Mouse (Mus musculus) limb, embryonic 11.5 days (tissue): ENCODE measurements around the gene Itih5. TPM values are rescaled to one million over a fixed set of nuclear protein-coding genes. Genes with fewer than 3 reads are reported as not detected.

Experiments
- ATAC-seq: fragments of 200-750 bp; cut with Nextera tagmentation; 2 replicates; pipeline ENCODE4 v1.8.0; 2017; ENCODE audit warnings: low read depth; ENCODE audit not compliant: insufficient number of reproducible peaks, low FRiP score, low TSS enrichment
- DNase-seq: peaks from one replicate; pipeline ENCODE4 v3.0.0-alpha.2; 2015; ENCODE audit warnings: low spot score
- H3K27ac ChIP-seq: fragments of 300-500 bp; sonication (generic); replicated peaks from 2 replicates; pipeline ENCODE4 v1.5.1; 2014; ENCODE audit warnings: low read depth, mild to moderate bottlenecking, low read length
- H3K27me3 ChIP-seq: fragments of 300-500 bp; sonication (generic); 2 replicates; pipeline ENCODE4 v1.6.1; 2014; ENCODE audit warnings: mild to moderate bottlenecking, low read length, mixed read lengths; ENCODE audit not compliant: control insufficient read depth, insufficient read depth
- H3K36me3 ChIP-seq: fragments of 300-500 bp; sonication (generic); 2 replicates; pipeline ENCODE4 v1.6.1; 2014; ENCODE audit warnings: mild to moderate bottlenecking, low read length, moderate library complexity, mixed read lengths; ENCODE audit not compliant: control insufficient read depth, insufficient read depth
- H3K4me1 ChIP-seq: fragments of 300-500 bp; sonication (generic); 2 replicates; pipeline ENCODE4 v1.6.1; 2014; ENCODE audit warnings: low read length, mixed read lengths; ENCODE audit not compliant: control insufficient read depth, insufficient read depth
- H3K4me2 ChIP-seq: fragments of 300-500 bp; sonication (generic); 2 replicates; pipeline ENCODE4 v1.6.1; 2014; ENCODE audit warnings: low read depth, mild to moderate bottlenecking, moderate library complexity; ENCODE audit not compliant: severe bottlenecking
- H3K4me3 ChIP-seq: fragments of 300-500 bp; sonication (generic); 2 replicates; pipeline ENCODE4 v1.5.1; 2014; ENCODE audit warnings: low read depth, low read length
- H3K9ac ChIP-seq: fragments of 300-500 bp; sonication (generic); 2 replicates; pipeline ENCODE4 v1.6.1; 2014; ENCODE audit warnings: mild to moderate bottlenecking, low read length
- H3K9me3 ChIP-seq: fragments of 300-500 bp; sonication (generic); 2 replicates; pipeline ENCODE4 v1.6.1; 2016; ENCODE audit warnings: low read length; ENCODE audit not compliant: control insufficient read depth
- WGBS: fragments of 180-500 bp; shearing (Covaris S2); extraction: QIAGEN DNeasy Blood & Tissue Kit; methylation state at CpG from one replicate; pipeline ENCODE4 v1.1.7; 2014; 5-methylcytosine and 5-hydroxymethylcytosine counted together
- polyA plus RNA-seq: library from polyadenylated mRNA; unstranded; fragments of >200 nt; fragmentation: Nextera tagmentation; extraction: Ambion mirVana; gene quantifications from 2 replicates; pipeline ENCODE4 v1.2.1, GENCODE M21; 2014

Itih5 gene
- polyA plus RNA-seq, 1 experiment from 2014 or later, result 2.0 TPM

DNA sequence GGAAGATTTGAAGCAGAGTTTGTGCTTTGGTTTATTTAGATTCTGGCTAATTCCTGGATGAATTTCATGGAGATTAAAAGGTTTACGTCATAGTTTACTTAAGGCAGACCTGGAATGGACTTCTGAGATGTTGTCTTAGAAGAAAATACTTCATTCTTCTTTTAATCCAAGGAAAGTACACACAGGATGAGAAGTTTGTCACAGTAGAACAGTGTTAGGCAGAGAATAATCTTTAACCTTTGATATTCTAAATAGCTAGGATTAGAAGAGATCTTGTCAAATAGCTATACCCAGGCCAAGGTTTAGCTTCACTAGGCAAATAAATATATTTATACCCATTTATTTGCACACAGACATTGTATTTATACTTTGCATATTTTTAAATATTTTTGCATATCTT is 73.5 kb downstream of the Itih5 start:
- DNase-seq (no peak), ATAC-seq (no peak)
- Histone ChIP-seq H3K36me3 (no peaks in the 10 kb centered on the region), H3K4me2 (no peak overlapping the region), H3K9ac (no peak overlapping the region), H3K27ac (no peak overlapping the region), H3K27me3 (no peaks in the 10 kb centered on the region), H3K4me3 (no peak overlapping the region), H3K4me1 (no peaks in the 10 kb centered on the region), H3K9me3 (no peaks in the 10 kb centered on the region)
- WGBS, result 91% methylated on average over 1 of the region's 1 CpGs

DNA sequence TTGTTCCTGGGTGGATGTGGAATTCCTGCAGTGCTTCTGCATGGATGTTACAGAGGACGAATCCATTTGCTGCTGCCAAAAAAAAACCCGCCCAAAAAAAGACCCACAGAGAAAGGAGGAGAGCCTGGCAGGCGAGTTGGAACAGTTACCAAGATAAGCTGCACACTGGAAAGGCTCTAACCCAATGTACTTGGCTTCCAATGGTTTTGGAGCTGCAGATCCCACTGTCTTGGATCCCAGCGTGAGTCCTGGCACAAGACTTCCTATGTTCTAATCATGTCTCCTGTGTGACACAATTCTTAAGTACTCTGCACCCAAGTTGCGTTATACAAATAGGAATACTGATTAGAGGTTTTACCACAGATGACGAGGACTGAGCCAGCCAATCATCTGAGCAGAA is 78.6 kb downstream of the Itih5 start:
- Histone ChIP-seq H3K9ac (no peak overlapping the region), H3K4me1 (no peaks in the 10 kb centered on the region), H3K4me2 (no peak overlapping the region), H3K9me3 (no peaks in the 10 kb centered on the region), H3K27me3 (no peaks in the 10 kb centered on the region), H3K27ac (no peak overlapping the region), H3K4me3 (no peak overlapping the region), H3K36me3 (no peaks in the 10 kb centered on the region)
- ATAC-seq (no peak), DNase-seq (no peak)
- WGBS, result 76% methylated on average over 6 of the region's 6 CpGs

GRCm38 (mm10) chr2:10236554-10236953 is 83.2 kb downstream of the Itih5 start:
- Histone ChIP-seq H3K27ac (no peak overlapping the region), H3K27me3 (no peaks in the 10 kb centered on the region), H3K4me3 (no peak overlapping the region), H3K4me1 (no peaks in the 10 kb centered on the region), H3K9ac (no peak overlapping the region), H3K4me2 (no peak overlapping the region), H3K9me3 (no peaks in the 10 kb centered on the region), H3K36me3 (no peaks in the 10 kb centered on the region)
- WGBS, result 88% methylated on average over 2 of the region's 2 CpGs
- no peak for DNase-seq
- no peak for ATAC-seq

GRCm38 (mm10) chr2:10242970-10243369 is 89.6 kb downstream of the Itih5 start:
- Histone ChIP-seq H3K27me3 (no peaks in the 10 kb centered on the region), H3K27ac (no peak overlapping the region), H3K4me2 (no peak overlapping the region), H3K36me3 (no peaks in the 10 kb centered on the region), H3K9me3 (no peaks in the 10 kb centered on the region), H3K4me3 (no peak overlapping the region), H3K9ac (no peak overlapping the region), H3K4me1 (no peaks in the 10 kb centered on the region)
- WGBS, result 19% methylated on average over 9 of the region's 9 CpGs
- DNase-seq (no peak), ATAC-seq (no peak)

DNA sequence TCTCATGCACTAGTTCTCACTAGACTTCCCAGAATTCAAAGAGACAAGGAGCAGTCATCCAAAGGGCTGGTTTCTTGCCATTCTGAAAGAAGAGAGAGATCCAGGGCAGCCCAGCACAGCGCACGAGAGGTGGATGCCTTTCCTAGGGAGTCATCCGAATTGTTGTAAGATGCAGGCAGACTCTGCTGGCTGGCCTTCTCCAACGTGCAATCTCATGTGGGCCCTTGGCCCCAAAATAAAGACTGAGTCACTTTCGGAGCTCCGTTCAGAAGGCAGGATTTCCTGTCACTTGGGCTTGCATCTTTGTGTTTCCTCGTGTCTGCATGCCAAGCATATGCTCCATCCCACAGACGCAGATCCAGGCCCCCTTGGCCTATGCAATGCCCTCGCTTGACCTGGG is 97.1 kb downstream of the Itih5 start:
- no peak overlapping the region for H3K4me2 ChIP-seq
- H3K27ac ChIP-seq, result no peak overlapping the region
- ATAC-seq (no peak), DNase-seq (no peak)
- H3K4me1 ChIP-seq, result no peaks in the 10 kb centered on the region
- H3K36me3 ChIP-seq, result no peaks in the 10 kb centered on the region
- no peaks in the 10 kb centered on the region for H3K9me3 ChIP-seq
- no peak overlapping the region for H3K9ac ChIP-seq
- H3K27me3 ChIP-seq, result no peaks in the 10 kb centered on the region
- no peak overlapping the region for H3K4me3 ChIP-seq
- 87% methylated on average over 9 of the region's 9 CpGs for WGBS

DNA sequence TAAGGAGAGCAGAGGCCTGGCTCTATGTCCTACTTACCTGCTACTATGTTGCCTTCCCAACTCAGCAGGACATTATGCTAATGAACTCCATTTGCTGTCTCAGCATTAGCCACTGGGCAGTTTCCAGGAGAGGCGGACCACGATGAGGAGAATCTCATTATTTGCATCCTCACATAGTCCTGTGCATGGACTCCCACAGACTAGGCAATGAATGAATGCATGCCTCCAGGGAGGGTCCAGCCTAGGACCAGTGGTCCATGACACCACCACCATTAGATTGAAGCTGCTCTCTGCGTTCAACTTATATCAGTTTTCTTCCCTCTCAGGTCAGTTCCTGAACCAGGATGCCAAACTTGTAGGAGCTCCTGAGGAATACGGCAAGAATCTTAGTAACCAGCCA is 97.6 kb downstream of the Itih5 start:
- H3K27ac ChIP-seq, result no peak overlapping the region
- H3K4me3 ChIP-seq, result no peak overlapping the region
- no peaks in the 10 kb centered on the region for H3K9me3 ChIP-seq
- 72% methylated on average over 4 of the region's 4 CpGs for WGBS
- H3K36me3 ChIP-seq, result no peaks in the 10 kb centered on the region
- no peak overlapping the region for H3K9ac ChIP-seq
- no peak overlapping the region for H3K4me2 ChIP-seq
- H3K27me3 ChIP-seq, result no peaks in the 10 kb centered on the region
- DNase-seq (no peak), ATAC-seq (no peak)
- H3K4me1 ChIP-seq, result no peaks in the 10 kb centered on the region

- Histone ChIP-seq H3K9me3 (no peaks in the 10 kb centered on the region), H3K36me3 (no peaks in the 10 kb centered on the region), H3K4me1 (no peaks in the 10 kb centered on the region), H3K4me2 (no peak overlapping the region), H3K9ac (no peak overlapping the region), H3K4me3 (no peak overlapping the region), H3K27ac (no peak overlapping the region), H3K27me3 (no peaks in the 10 kb centered on the region)
- 90% methylated on average over 9 of the region's 9 CpGs for WGBS
- no peak for ATAC-seq
- DNase-seq, result no peak
Observed at GRCm38 (mm10) chr2:10251466-10251865, 98.1 kb downstream of the Itih5 start.

DNA sequence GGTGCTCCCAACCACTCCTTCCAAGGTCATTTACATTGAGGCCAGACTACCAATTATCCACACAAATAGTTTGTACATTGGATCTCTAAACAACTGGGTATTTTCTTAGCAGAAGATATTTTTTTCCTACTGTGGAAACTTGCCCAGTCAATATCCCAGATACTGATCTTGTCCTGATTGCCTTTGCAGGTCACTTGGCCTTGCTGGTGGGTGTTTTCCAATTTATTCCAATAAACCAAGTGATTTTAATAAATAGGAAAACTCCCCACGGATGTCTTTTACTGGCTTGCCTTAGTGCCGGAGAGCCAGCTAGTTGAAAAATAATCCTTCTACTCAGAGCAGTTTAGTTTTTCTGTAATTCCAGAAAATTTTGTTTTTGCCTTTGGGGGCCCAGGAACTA is 98.6 kb downstream of the Itih5 start:
- Histone ChIP-seq H3K4me1 (no peaks in the 10 kb centered on the region), H3K9ac (no peak overlapping the region), H3K4me3 (no peak overlapping the region), H3K27ac (no peak overlapping the region), H3K4me2 (no peak overlapping the region), H3K9me3 (no peaks in the 10 kb centered on the region), H3K27me3 (no peaks in the 10 kb centered on the region), H3K36me3 (no peaks in the 10 kb centered on the region)
- ATAC-seq (no peak), DNase-seq (no peak)
- 87% methylated on average over 2 of the region's 2 CpGs for WGBS

GRCm38 (mm10) chr2:10253351-10253750 is 100.0 kb downstream of the Itih5 start:
- H3K27me3 ChIP-seq, result no peaks in the 10 kb centered on the region
- no peaks in the 10 kb centered on the region for H3K4me1 ChIP-seq
- H3K36me3 ChIP-seq, result no peaks in the 10 kb centered on the region
- H3K4me2 ChIP-seq, result no peak overlapping the region
- H3K27ac ChIP-seq, result no peak overlapping the region
- no peaks in the 10 kb centered on the region for H3K9me3 ChIP-seq
- no peak overlapping the region for H3K9ac ChIP-seq
- DNase-seq, result no peak
- no peak for ATAC-seq
- no peak overlapping the region for H3K4me3 ChIP-seq
- WGBS, result 44% methylated on average over 3 of the region's 3 CpGs
